Mouse (Mus musculus): ENCODE results near the gene Arl6ip5. TPM values are rescaled to one million over a fixed set of nuclear protein-coding genes. Genes with fewer than 3 reads are reported as not detected.
"Not testable (repeated sequence)": the region's sequence is repeated elsewhere in the genome, so short reads cannot be mapped to it uniquely, and the experiment has no call there.

Arl6ip5 gene
- polyA plus RNA-seq, 1 experiment from 2014 or later, result 64.9 TPM

- no peaks in the 10 kb centered on the region for H3K36me3 ChIP-seq (ENCODE audit: insufficient read depth, low read length)
- DNase-seq (ENCODE audit: low spot score), result peak; percentile 81
- peak; percentile 92 for TF ChIP-seq CTCF (IDR thresholded peaks at IDR 0.05; ENCODE audit: low read depth)
- H3K4me1 ChIP-seq (replicated peaks; ENCODE audit: insufficient read depth, low read length), result peaks cover 2% of the 10 kb centered on the region; the same call in 1 of the 2 replicates
- no peak overlapping the region for H3K4me3 ChIP-seq (replicated peaks; ENCODE audit: low read depth, low read length)
- H3K27me3 ChIP-seq (ENCODE audit: insufficient read depth, low read length), result no peaks in the 10 kb centered on the region
- no peak overlapping the region for H3K9ac ChIP-seq (ENCODE audit: low read depth, low read length)
- no peak overlapping the region for H3K27ac ChIP-seq
- no peak for ATAC-seq (replicated peaks; ENCODE audit: low FRiP score, low read depth)
- no peaks in the 10 kb centered on the region for H3K9me3 ChIP-seq (replicated peaks; ENCODE audit: low read length)
- H3K4me2 ChIP-seq (ENCODE audit: low read length), result no peak overlapping the region
- 37% methylated on average over 6 of the region's 6 CpGs for WGBS
Measured at GRCm38 (mm10) chr6:97250966-97251365, 40.5 kb downstream of the Arl6ip5 start.

GRCm38 (mm10) chr6:97252086-97252485 is 41.6 kb downstream of the Arl6ip5 start:
- Histone ChIP-seq H3K4me3 (replicated peaks; ENCODE audit: low read depth, low read length) (no peak overlapping the region), H3K27me3 (ENCODE audit: insufficient read depth, low read length) (no peaks in the 10 kb centered on the region), H3K9me3 (replicated peaks; ENCODE audit: low read length) (no peaks in the 10 kb centered on the region), H3K27ac (no peak overlapping the region), H3K4me2 (ENCODE audit: low read length) (no peak overlapping the region), H3K9ac (ENCODE audit: low read depth, low read length) (no peak overlapping the region), H3K4me1 (replicated peaks; ENCODE audit: insufficient read depth, low read length) (peaks cover 2% of the 10 kb centered on the region; the same call in 1 of the 2 replicates), H3K36me3 (ENCODE audit: insufficient read depth, low read length) (no peaks in the 10 kb centered on the region)
- TF ChIP-seq CTCF (IDR thresholded peaks at IDR 0.05; ENCODE audit: low read depth), result no peak
- WGBS, result 49% methylated on average over 5 of the region's 5 CpGs
- DNase-seq (ENCODE audit: low spot score), result no peak
- no peak for ATAC-seq (replicated peaks; ENCODE audit: low FRiP score, low read depth)

GRCm38 (mm10) chr6:97252711-97253221 is 42.3 kb downstream of the Arl6ip5 start, which contains the start of gene Lmod3:
TSS of gene Lmod3 (minus strand) at chr6:97252759.
- Histone ChIP-seq H3K36me3 (ENCODE audit: insufficient read depth, low read length) (no peaks in the 10 kb centered on the region), H3K4me2 (ENCODE audit: low read length) (no peak within 1 kb of the TSS), H3K27ac (no peak within 1 kb of the TSS), H3K9ac (ENCODE audit: low read depth, low read length) (no peak within 1 kb of the TSS), H3K4me1 (replicated peaks; ENCODE audit: insufficient read depth, low read length) (peaks cover 2% of the 10 kb centered on the region; the same call in 1 of the 2 replicates), H3K4me3 (replicated peaks; ENCODE audit: low read depth, low read length) (no peak within 1 kb of the TSS), H3K9me3 (replicated peaks; ENCODE audit: low read length) (no peaks in the 10 kb centered on the region), H3K27me3 (ENCODE audit: insufficient read depth, low read length) (no peaks in the 10 kb centered on the region)
- 33% methylated on average over 9 of the region's 9 CpGs for WGBS
- ATAC-seq (replicated peaks; ENCODE audit: low FRiP score, low read depth) (no peak), DNase-seq (ENCODE audit: low spot score) (no peak)
- no peak for TF ChIP-seq CTCF (IDR thresholded peaks at IDR 0.05; ENCODE audit: low read depth)

- no peak overlapping the region for H3K4me3 ChIP-seq (replicated peaks; ENCODE audit: low read depth, low read length)
- H3K36me3 ChIP-seq (ENCODE audit: insufficient read depth, low read length), result no peaks in the 10 kb centered on the region
- WGBS, result 95% methylated on average over 1 of the region's 1 CpGs
- ATAC-seq (replicated peaks; ENCODE audit: low FRiP score, low read depth), result no peak
- H3K27me3 ChIP-seq (ENCODE audit: insufficient read depth, low read length), result no peaks in the 10 kb centered on the region
- no peak overlapping the region for H3K4me2 ChIP-seq (ENCODE audit: low read length)
- H3K9ac ChIP-seq (ENCODE audit: low read depth, low read length), result no peak overlapping the region
- no peaks in the 10 kb centered on the region for H3K4me1 ChIP-seq (replicated peaks; ENCODE audit: insufficient read depth, low read length)
- no peak for DNase-seq (ENCODE audit: low spot score)
- no peaks in the 10 kb centered on the region for H3K9me3 ChIP-seq (replicated peaks; ENCODE audit: low read length)
- no peak for TF ChIP-seq CTCF (IDR thresholded peaks at IDR 0.05; ENCODE audit: low read depth)
- no peak overlapping the region for H3K27ac ChIP-seq
Measured at GRCm38 (mm10) chr6:97258489-97258888, 48.0 kb downstream of the Arl6ip5 start.

GRCm38 (mm10) chr6:97259926-97260325 is 49.4 kb downstream of the Arl6ip5 start:
- whole genome bisulfite sequencing, result 88% methylated on average over 2 of the region's 2 CpGs
- H3K9ac ChIP-seq (ENCODE audit: low read depth, low read length); H3K36me3 ChIP-seq (ENCODE audit: insufficient read depth, low read length); H3K4me2 ChIP-seq (ENCODE audit: low read length); H3K27ac ChIP-seq; H3K4me1 ChIP-seq (replicated peaks; ENCODE audit: insufficient read depth, low read length); H3K27me3 ChIP-seq (ENCODE audit: insufficient read depth, low read length); DNase-seq (ENCODE audit: low spot score); ATAC-seq (replicated peaks; ENCODE audit: low FRiP score, low read depth); H3K9me3 ChIP-seq (replicated peaks; ENCODE audit: low read length); H3K4me3 ChIP-seq (replicated peaks; ENCODE audit: low read depth, low read length): not testable (repeated sequence)

- Histone ChIP-seq H3K36me3 (ENCODE audit: insufficient read depth, low read length) (no peaks in the 10 kb centered on the region), H3K27me3 (ENCODE audit: insufficient read depth, low read length) (no peaks in the 10 kb centered on the region), H3K4me2 (ENCODE audit: low read length) (no peak overlapping the region), H3K9me3 (replicated peaks; ENCODE audit: low read length) (no peaks in the 10 kb centered on the region), H3K27ac (no peak overlapping the region), H3K4me1 (replicated peaks; ENCODE audit: insufficient read depth, low read length) (no peaks in the 10 kb centered on the region), H3K4me3 (replicated peaks; ENCODE audit: low read depth, low read length) (no peak overlapping the region), H3K9ac (ENCODE audit: low read depth, low read length) (no peak overlapping the region)
- ATAC-seq (replicated peaks; ENCODE audit: low FRiP score, low read depth) (no peak), DNase-seq (ENCODE audit: low spot score) (no peak)
- WGBS, result 37% methylated on average over 4 of the region's 4 CpGs
- 0 out of 2 replicates have a peak, but pooled peaks have one; percentile 4 for TF ChIP-seq CTCF (IDR thresholded peaks at IDR 0.05; ENCODE audit: low read depth)
Measured at GRCm38 (mm10) chr6:97262229-97262628, 51.7 kb downstream of the Arl6ip5 start.

- not testable (repeated sequence) for H3K9me3 ChIP-seq (replicated peaks; ENCODE audit: low read length); H3K36me3 ChIP-seq (ENCODE audit: insufficient read depth, low read length); H3K27me3 ChIP-seq (ENCODE audit: insufficient read depth, low read length); ATAC-seq (replicated peaks; ENCODE audit: low FRiP score, low read depth); H3K4me1 ChIP-seq (replicated peaks; ENCODE audit: insufficient read depth, low read length); H3K4me3 ChIP-seq (replicated peaks; ENCODE audit: low read depth, low read length); H3K27ac ChIP-seq; H3K9ac ChIP-seq (ENCODE audit: low read depth, low read length); H3K4me2 ChIP-seq (ENCODE audit: low read length)
- peak; percentile 29 for DNase-seq (ENCODE audit: low spot score)
- TF ChIP-seq CTCF (IDR thresholded peaks at IDR 0.05; ENCODE audit: low read depth), result peak; percentile 51
Measured at GRCm38 (mm10) chr6:97263750-97264149, 53.3 kb downstream of the Arl6ip5 start.

All from kidney, postnatal 0 days (tissue).